Mouse (Mus musculus): ENCODE measurements around the gene Tead4. TPM values are rescaled to one million over a fixed set of nuclear protein-coding genes. Genes with fewer than 3 reads are reported as not detected.
A peak's percentile ranks its signal among the peaks of the same experiment; 100 is the strongest.

Gene Tead4
- polyA plus RNA-seq, 1 experiment from 2014 or later: 1.5 TPM

- Histone ChIP-seq H3K27ac (ENCODE audit: low read depth, low read length) (no peak overlapping the region), H3K36me3 (ENCODE audit: control insufficient read depth, insufficient read depth, low read length) (no peaks in the 10 kb centered on the region), H3K9ac (ENCODE audit: low read depth, low read length) (no peak overlapping the region), H3K4me2 (replicated peaks; ENCODE audit: low read depth, low read length) (no peak overlapping the region), H3K27me3 (ENCODE audit: control insufficient read depth, insufficient read depth, low read length) (no peaks in the 10 kb centered on the region), H3K9me3 (ENCODE audit: control insufficient read depth, low read length) (no peaks in the 10 kb centered on the region), H3K4me3 (ENCODE audit: low read length) (no peak overlapping the region), H3K4me1 (ENCODE audit: control insufficient read depth, insufficient read depth, low read length) (peaks cover 4% of the 10 kb centered on the region; the same call in 1 of the 2 replicates)
- ATAC-seq (ENCODE audit: low FRiP score, low TSS enrichment): peak; percentile 85
- WGBS: 9% methylated on average over 5 of the region's 5 CpGs
Measured at GRCm38 (mm10) chr6:128279608-128280007, 21.0 kb downstream of the Tead4 start.

- H3K36me3 ChIP-seq (ENCODE audit: control insufficient read depth, insufficient read depth, low read length): no peaks in the 10 kb centered on the region
- no peak overlapping the region for H3K4me3 ChIP-seq (ENCODE audit: low read length)
- ATAC-seq (ENCODE audit: low FRiP score, low TSS enrichment): 0 out of 2 replicates have a peak, but pooled peaks have one; percentile 10
- no peaks in the 10 kb centered on the region for H3K27me3 ChIP-seq (ENCODE audit: control insufficient read depth, insufficient read depth, low read length)
- H3K27ac ChIP-seq (ENCODE audit: low read depth, low read length): no peak overlapping the region
- H3K4me2 ChIP-seq (replicated peaks; ENCODE audit: low read depth, low read length): no peak overlapping the region
- WGBS: 62% methylated on average over 4 of the region's 4 CpGs
- 0 out of 2 replicates have a peak, but pooled peaks cover 4% of the 10 kb centered on the region for H3K4me1 ChIP-seq (ENCODE audit: control insufficient read depth, insufficient read depth, low read length)
- H3K9ac ChIP-seq (ENCODE audit: low read depth, low read length): no peak overlapping the region
- no peaks in the 10 kb centered on the region for H3K9me3 ChIP-seq (ENCODE audit: control insufficient read depth, low read length)
Measured at GRCm38 (mm10) chr6:128279099-128279498, 21.5 kb downstream of the Tead4 start.

GRCm38 (mm10) chr6:128277132-128278085, 23.2 kb downstream of the Tead4 start:
- H3K27me3 ChIP-seq (ENCODE audit: control insufficient read depth, insufficient read depth, low read length): no peaks in the 10 kb centered on the region
- H3K4me3 ChIP-seq (ENCODE audit: low read length): no peak overlapping the region
- no peak overlapping the region for H3K4me2 ChIP-seq (replicated peaks; ENCODE audit: low read depth, low read length)
- 74% methylated on average over 11 of the region's 11 CpGs for WGBS
- H3K9ac ChIP-seq (ENCODE audit: low read depth, low read length): no peak overlapping the region
- H3K9me3 ChIP-seq (ENCODE audit: control insufficient read depth, low read length): no peaks in the 10 kb centered on the region
- no peaks in the 10 kb centered on the region for H3K36me3 ChIP-seq (ENCODE audit: control insufficient read depth, insufficient read depth, low read length)
- no peak overlapping the region for H3K27ac ChIP-seq (ENCODE audit: low read depth, low read length)
- no peak for ATAC-seq (ENCODE audit: low FRiP score, low TSS enrichment)
- 0 out of 2 replicates have a peak, but pooled peaks cover 4% of the 10 kb centered on the region for H3K4me1 ChIP-seq (ENCODE audit: control insufficient read depth, insufficient read depth, low read length)

- H3K4me1 ChIP-seq (ENCODE audit: control insufficient read depth, insufficient read depth, low read length): 0 out of 2 replicates have a peak, but pooled peaks cover 4% of the 10 kb centered on the region
- H3K4me2 ChIP-seq (replicated peaks; ENCODE audit: low read depth, low read length): no peak overlapping the region
- no peak overlapping the region for H3K9ac ChIP-seq (ENCODE audit: low read depth, low read length)
- no peak overlapping the region for H3K4me3 ChIP-seq (ENCODE audit: low read length)
- H3K36me3 ChIP-seq (ENCODE audit: control insufficient read depth, insufficient read depth, low read length): no peaks in the 10 kb centered on the region
- no peaks in the 10 kb centered on the region for H3K27me3 ChIP-seq (ENCODE audit: control insufficient read depth, insufficient read depth, low read length)
- H3K27ac ChIP-seq (ENCODE audit: low read depth, low read length): no peak overlapping the region
- no peaks in the 10 kb centered on the region for H3K9me3 ChIP-seq (ENCODE audit: control insufficient read depth, low read length)
- ATAC-seq (ENCODE audit: low FRiP score, low TSS enrichment): no peak
- 85% methylated on average over 6 of the region's 6 CpGs for WGBS
Measured at GRCm38 (mm10) chr6:128276349-128276748, 24.3 kb downstream of the Tead4 start.

GRCm38 (mm10) chr6:128275506-128276064, 25.0 kb downstream of the Tead4 start:
- Histone ChIP-seq H3K4me2 (replicated peaks; ENCODE audit: low read depth, low read length) (no peak overlapping the region), H3K4me3 (ENCODE audit: low read length) (no peak overlapping the region), H3K27me3 (ENCODE audit: control insufficient read depth, insufficient read depth, low read length) (no peaks in the 10 kb centered on the region), H3K36me3 (ENCODE audit: control insufficient read depth, insufficient read depth, low read length) (no peaks in the 10 kb centered on the region), H3K4me1 (ENCODE audit: control insufficient read depth, insufficient read depth, low read length) (0 out of 2 replicates have a peak, but pooled peaks cover 4% of the 10 kb centered on the region), H3K9ac (ENCODE audit: low read depth, low read length) (no peak overlapping the region), H3K27ac (ENCODE audit: low read depth, low read length) (no peak overlapping the region), H3K9me3 (ENCODE audit: control insufficient read depth, low read length) (no peaks in the 10 kb centered on the region)
- WGBS: 66% methylated on average over 8 of the region's 8 CpGs
- ATAC-seq (ENCODE audit: low FRiP score, low TSS enrichment): no peak

GRCm38 (mm10) chr6:128273507-128273906, 27.1 kb downstream of the Tead4 start:
- no peak overlapping the region for H3K27ac ChIP-seq (ENCODE audit: low read depth, low read length)
- H3K9ac ChIP-seq (ENCODE audit: low read depth, low read length): no peak overlapping the region
- H3K4me3 ChIP-seq (ENCODE audit: low read length): no peak overlapping the region
- no peaks in the 10 kb centered on the region for H3K27me3 ChIP-seq (ENCODE audit: control insufficient read depth, insufficient read depth, low read length)
- 90% methylated on average over 1 of the region's 1 CpGs for WGBS
- no peaks in the 10 kb centered on the region for H3K9me3 ChIP-seq (ENCODE audit: control insufficient read depth, low read length)
- H3K36me3 ChIP-seq (ENCODE audit: control insufficient read depth, insufficient read depth, low read length): no peaks in the 10 kb centered on the region
- H3K4me2 ChIP-seq (replicated peaks; ENCODE audit: low read depth, low read length): no peak overlapping the region
- no peaks in the 10 kb centered on the region for H3K4me1 ChIP-seq (ENCODE audit: control insufficient read depth, insufficient read depth, low read length)
- no peak for ATAC-seq (ENCODE audit: low FRiP score, low TSS enrichment)

- no peak overlapping the region for H3K27ac ChIP-seq (ENCODE audit: low read depth, low read length)
- 97% methylated on average over 17 of the region's 17 CpGs for WGBS
Measured at GRCm38 (mm10) chr6:128272754-128273153, 27.9 kb downstream of the Tead4 start.

GRCm38 (mm10) chr6:128269850-128270249, 30.8 kb downstream of the Tead4 start:
- Histone ChIP-seq H3K4me2 (replicated peaks; ENCODE audit: low read depth, low read length) (no peak overlapping the region), H3K4me3 (ENCODE audit: low read length) (no peak overlapping the region), H3K4me1 (ENCODE audit: control insufficient read depth, insufficient read depth, low read length) (no peaks in the 10 kb centered on the region), H3K36me3 (ENCODE audit: control insufficient read depth, insufficient read depth, low read length) (no peaks in the 10 kb centered on the region), H3K9ac (ENCODE audit: low read depth, low read length) (no peak overlapping the region), H3K9me3 (ENCODE audit: control insufficient read depth, low read length) (no peaks in the 10 kb centered on the region), H3K27ac (ENCODE audit: low read depth, low read length) (no peak overlapping the region), H3K27me3 (ENCODE audit: control insufficient read depth, insufficient read depth, low read length) (no peaks in the 10 kb centered on the region)
- ATAC-seq (ENCODE audit: low FRiP score, low TSS enrichment): no peak
- 75% methylated on average over 4 of the region's 4 CpGs for whole genome bisulfite sequencing

More at GRCm38 (mm10) chr6:128272754-128273153, 27.9 kb downstream of the Tead4 start:
- no peaks in the 10 kb centered on the region for H3K36me3 ChIP-seq (ENCODE audit: control insufficient read depth, insufficient read depth, low read length)
- H3K9me3 ChIP-seq (ENCODE audit: control insufficient read depth, low read length): no peaks in the 10 kb centered on the region
- H3K4me1 ChIP-seq (ENCODE audit: control insufficient read depth, insufficient read depth, low read length): no peaks in the 10 kb centered on the region
- no peak overlapping the region for H3K9ac ChIP-seq (ENCODE audit: low read depth, low read length)
- no peaks in the 10 kb centered on the region for H3K27me3 ChIP-seq (ENCODE audit: control insufficient read depth, insufficient read depth, low read length)
- H3K4me2 ChIP-seq (replicated peaks; ENCODE audit: low read depth, low read length): no peak overlapping the region
- no peak overlapping the region for H3K4me3 ChIP-seq (ENCODE audit: low read length)
- no peak for ATAC-seq (ENCODE audit: low FRiP score, low TSS enrichment)

All from kidney, embryonic 14.5 days (tissue).